Mouse (Mus musculus) testis, adult 2 months (tissue): ENCODE results near the gene Snd1.

ENCODE experiments used
- CTCF ChIP-seq: fragments of 200-500 bp; IDR thresholded peaks from 2 replicates; pipeline ENCODE4 v1.5.1; 2012; ENCODE audit warnings: low read depth, mild to moderate bottlenecking, inconsistent platforms, low read length, moderate library complexity; ENCODE audit not compliant: control insufficient read depth, insufficient read depth, insufficient replicate concordance
- POLR2A ChIP-seq: fragments of 200-500 bp; IDR thresholded peaks from 2 replicates; pipeline ENCODE4 v1.6.1; 2012; ENCODE audit warnings: low read depth, mild to moderate bottlenecking, inconsistent platforms, low read length, moderate library complexity; ENCODE audit not compliant: control insufficient read depth

- no peak for TF ChIP-seq POLR2A
- TF ChIP-seq CTCF: no peak
Measured at GRCm38 (mm10) chr6:28490612-28491011, 15.7 kb downstream of the Snd1 start.
